19 mouse cellular contexts compared by ENCODE assay signal in genomic region chr6:30514242-30514641, GRCm38 (mm10). TPM values are rescaled to one million over a fixed set of nuclear protein-coding genes. Genes with fewer than 3 reads are reported as not detected.
A peak's percentile ranks its signal among the peaks of the same experiment; 100 is the strongest.
DNase-seq lines count a peak whose midpoint lies in the region; ATAC-seq and TF ChIP-seq lines count a peak whose summit lies in the region.
"Had no signal": no experiment of that assay in that cellular context is flagged by ENCODE, and none has a peak within 500 bp of the region (broad histone marks: within the 10 kb centered on the region; RNA-seq: fewer than 3 reads in every experiment).

No protein-coding gene starts in this region.

- peak overlapping the region; percentile 45 for H3K27ac ChIP-seq in heart, embryonic 13.5 days (replicated peaks)
- no peak overlapping the region for H3K27ac ChIP-seq in liver, embryonic 13.5 days
- H3K27ac ChIP-seq in liver, postnatal 0 days (ENCODE audit: low read depth), result no peak overlapping the region
- peak overlapping the region; percentile 72 for H3K27ac ChIP-seq in limb, embryonic 12.5 days
- H3K27ac ChIP-seq: heart, embryonic 15.5 days; macrophage; midbrain, embryonic 15.5 days had no signal

- H3K36me3 ChIP-seq in heart, embryonic 13.5 days, result no peaks in the 10 kb centered on the region
- H3K36me3 ChIP-seq in liver, embryonic 13.5 days, result no peaks in the 10 kb centered on the region
- no peaks in the 10 kb centered on the region for H3K36me3 ChIP-seq in liver, postnatal 0 days (replicated peaks; ENCODE audit: insufficient read depth, low read length)
- no peaks in the 10 kb centered on the region for H3K36me3 ChIP-seq in limb, embryonic 12.5 days
- H3K36me3 ChIP-seq: heart, embryonic 15.5 days; midbrain, embryonic 15.5 days had no signal

- WGBS in heart, embryonic 13.5 days, result 17% methylated on average over 9 of the region's 9 CpGs
- 41% methylated on average over 9 of the region's 9 CpGs for WGBS in liver, embryonic 13.5 days (ENCODE audit: insufficient replicate concordance)
- WGBS in liver, postnatal 0 days (ENCODE audit: insufficient replicate concordance), result 48% methylated on average over 9 of the region's 9 CpGs
- 4% methylated on average over 9 of the region's 9 CpGs for WGBS in limb, embryonic 12.5 days

- no peak for ATAC-seq in heart, embryonic 13.5 days (ENCODE audit: extremely low read depth, insufficient number of reproducible peaks, low FRiP score, low TSS enrichment)
- ATAC-seq in liver, embryonic 13.5 days (ENCODE audit: low read depth), result no peak
- no peak for ATAC-seq in liver, postnatal 0 days
- no peak for ATAC-seq in limb, embryonic 12.5 days (ENCODE audit: insufficient number of reproducible peaks, insufficient read depth, low FRiP score, low TSS enrichment, low read depth)
- ATAC-seq in cerebellum, adult (ENCODE audit: insufficient number of reproducible peaks, low FRiP score, low TSS enrichment), result no peak
- ATAC-seq: midbrain, embryonic 15.5 days had no signal

- no peak for TF ChIP-seq CTCF in liver, postnatal 0 days (IDR thresholded peaks at IDR 0.05; ENCODE audit: low read depth)

- DNase-seq in heart, adult 11 months, result no peak
- DNase-seq in liver, embryonic 13.5 days, result no peak
- no peak for DNase-seq in liver, postnatal 0 days
- DNase-seq in embryo, embryonic 9.5 days (ENCODE audit: extremely low spot score), result peak; percentile 43
- DNase-seq in retina, postnatal 1 day, result no peak
- DNase-seq: adrenal gland, adult 2 months; cerebellum, postnatal 14 days; gastrocnemius, postnatal 14 days; kidney, postnatal 4 days; liver; right cerebral cortex, postnatal 4 days had no signal

- no peak overlapping the region for H3K4me3 ChIP-seq in heart, embryonic 13.5 days
- no peak overlapping the region for H3K4me3 ChIP-seq in liver, embryonic 13.5 days (replicated peaks)
- no peak overlapping the region for H3K4me3 ChIP-seq in liver, postnatal 0 days (ENCODE audit: low read depth, low read length)
- H3K4me3 ChIP-seq in limb, embryonic 12.5 days (replicated peaks), result no peak overlapping the region
- H3K4me3 ChIP-seq: erythroblast, embryonic 14.5 days; heart, embryonic 15.5 days; midbrain, embryonic 15.5 days had no signal

- H3K4me2 ChIP-seq in heart, embryonic 13.5 days, result 0 out of 2 replicates have a peak overlapping the region, but pooled peaks have one; percentile 1
- H3K4me2 ChIP-seq in liver, embryonic 13.5 days, result no peak overlapping the region
- H3K4me2 ChIP-seq in liver, postnatal 0 days (ENCODE audit: low read depth, low read length), result no peak overlapping the region
- H3K4me2 ChIP-seq in limb, embryonic 12.5 days, result no peak overlapping the region
- H3K4me2 ChIP-seq: heart, embryonic 15.5 days; midbrain, embryonic 15.5 days had no signal

- H3K9me3 ChIP-seq in heart, embryonic 13.5 days, result no peaks in the 10 kb centered on the region
- H3K9me3 ChIP-seq in liver, embryonic 13.5 days (replicated peaks), result no peaks in the 10 kb centered on the region
- H3K9me3 ChIP-seq in liver, postnatal 0 days (ENCODE audit: low read length), result no peaks in the 10 kb centered on the region
- H3K9me3 ChIP-seq in limb, embryonic 12.5 days, result no peaks in the 10 kb centered on the region
- H3K9me3 ChIP-seq: heart, embryonic 15.5 days; midbrain, embryonic 15.5 days had no signal

- H3K9ac ChIP-seq in heart, embryonic 13.5 days, result peak overlapping the region; percentile 48; the same call in 1 of the 2 replicates
- 0 out of 2 replicates have a peak overlapping the region, but pooled peaks have one; percentile 4 for H3K9ac ChIP-seq in liver, embryonic 13.5 days
- no peak overlapping the region for H3K9ac ChIP-seq in liver, postnatal 0 days (replicated peaks)
- H3K9ac ChIP-seq in limb, embryonic 12.5 days (replicated peaks), result no peak overlapping the region
- H3K9ac ChIP-seq: heart, embryonic 15.5 days; midbrain, embryonic 15.5 days had no signal

- no peaks in the 10 kb centered on the region for H3K27me3 ChIP-seq in heart, embryonic 13.5 days (replicated peaks)
- H3K27me3 ChIP-seq in liver, embryonic 13.5 days, result no peaks in the 10 kb centered on the region
- H3K27me3 ChIP-seq in liver, postnatal 0 days (ENCODE audit: insufficient read depth, low read length), result no peaks in the 10 kb centered on the region
- H3K27me3 ChIP-seq in limb, embryonic 12.5 days, result no peaks in the 10 kb centered on the region
- H3K27me3 ChIP-seq: heart, embryonic 15.5 days; midbrain, embryonic 15.5 days had no signal

- no peak for TF ChIP-seq EP300 in liver, postnatal 0 days (IDR thresholded peaks at IDR 0.05; ENCODE audit: low read depth)

- H3K4me1 ChIP-seq in heart, embryonic 13.5 days, result peaks cover 16% of the 10 kb centered on the region
- peaks cover 6% of the 10 kb centered on the region for H3K4me1 ChIP-seq in liver, embryonic 13.5 days (replicated peaks)
- H3K4me1 ChIP-seq in liver, postnatal 0 days (ENCODE audit: insufficient read depth), result peaks cover 5% of the 10 kb centered on the region
- peaks cover 28% of the 10 kb centered on the region for H3K4me1 ChIP-seq in limb, embryonic 12.5 days (replicated peaks)

RNA-seq across cellular contexts. Expression of gene Ssmem1, which starts 4.6 kb away (rescaled TPM):
- not detected in 2 replicates for polyA plus RNA-seq in heart, embryonic 13.5 days (2015; fragmentation: Nextera tagmentation; extraction: Ambion mirVana)
- polyA plus RNA-seq in liver, embryonic 13.5 days (2015; fragmentation: Nextera tagmentation; extraction: Ambion mirVana), result 0.12 and 0.30 TPM in 2 replicates
- not detected in 2 replicates for polyA plus RNA-seq in liver, postnatal 0 days (2015; fragmentation: Nextera tagmentation; extraction: Ambion mirVana)
- polyA plus RNA-seq in limb, embryonic 12.5 days (2016; fragmentation: Nextera tagmentation; extraction: Ambion mirVana), result 0.50 TPM in 1 of 2 replicates, not detected in the other
- polyA plus RNA-seq: adrenal gland, adult 2 months; erythroblast, embryonic 14.5 days; macrophage had no signal

RNA-seq across cellular contexts. Expression of gene Tmem209, which starts 4.7 kb away (rescaled TPM):
- polyA plus RNA-seq in heart, embryonic 13.5 days (2015; fragmentation: Nextera tagmentation; extraction: Ambion mirVana), result 24.2 and 25.6 TPM in 2 replicates
- 22.6 and 24.8 TPM in 2 replicates for polyA plus RNA-seq in liver, embryonic 13.5 days (2015; fragmentation: Nextera tagmentation; extraction: Ambion mirVana)
- polyA plus RNA-seq in liver, postnatal 0 days (2015; fragmentation: Nextera tagmentation; extraction: Ambion mirVana), result 10.8 and 12.6 TPM in 2 replicates
- 36.4 and 39.9 TPM in 2 replicates for polyA plus RNA-seq in limb, embryonic 12.5 days (2016; fragmentation: Nextera tagmentation; extraction: Ambion mirVana)

RNA-seq across cellular contexts. Expression of gene Cpa2, which starts 27.1 kb away (rescaled TPM):
- polyA plus RNA-seq in heart, embryonic 13.5 days (2015; fragmentation: Nextera tagmentation; extraction: Ambion mirVana), result 4.6 and 6.9 TPM in 2 replicates
- polyA plus RNA-seq in liver, embryonic 13.5 days (2015; fragmentation: Nextera tagmentation; extraction: Ambion mirVana), result 1.1 and 2.5 TPM in 2 replicates
- polyA plus RNA-seq in liver, postnatal 0 days (2015; fragmentation: Nextera tagmentation; extraction: Ambion mirVana), result 0.63 and 2.1 TPM in 2 replicates
- 23.7 and 28.1 TPM in 2 replicates for polyA plus RNA-seq in limb, embryonic 12.5 days (2016; fragmentation: Nextera tagmentation; extraction: Ambion mirVana)
- polyA plus RNA-seq: adrenal gland, adult 2 months; erythroblast, embryonic 14.5 days had no signal

RNA-seq across cellular contexts. Expression of gene Cpa4, which starts 53.9 kb away (rescaled TPM):
- polyA plus RNA-seq in heart, embryonic 13.5 days (2015; fragmentation: Nextera tagmentation; extraction: Ambion mirVana), result 2.5 and 3.3 TPM in 2 replicates
- polyA plus RNA-seq in liver, embryonic 13.5 days (2015; fragmentation: Nextera tagmentation; extraction: Ambion mirVana), result 0.13 and 0.16 TPM in 2 replicates
- polyA plus RNA-seq in liver, postnatal 0 days (2015; fragmentation: Nextera tagmentation; extraction: Ambion mirVana), result 0.05 TPM in 1 of 2 replicates, not detected in the other
- 1.9 TPM in 2 replicates for polyA plus RNA-seq in limb, embryonic 12.5 days (2016; fragmentation: Nextera tagmentation; extraction: Ambion mirVana)
- polyA plus RNA-seq: erythroblast, embryonic 14.5 days; macrophage; urinary bladder, adult 2 months had no signal

Comparison
In these comparisons a context has a peak if more than half of its experiments do, and no peak if none do; other contexts are left out.
1. H3K9ac ChIP-seq: peak in heart, embryonic 13.5 days (single experiment) and liver, embryonic 13.5 days (single experiment); none in liver, postnatal 0 days (single experiment) and limb, embryonic 12.5 days (single experiment).
2. H3K27ac ChIP-seq: peak in heart, embryonic 13.5 days (single experiment) and limb, embryonic 12.5 days (single experiment); none in liver, embryonic 13.5 days (single experiment) and liver, postnatal 0 days (single experiment).